Mouse (Mus musculus) MEL (cell line): ENCODE results near the gene Fosl2. TPM values are rescaled to one million over a fixed set of nuclear protein-coding genes. Genes with fewer than 3 reads are reported as not detected.

Experiments used
- DNase-seq: peaks from one replicate; pipeline ENCODE4 v3.0.0; 2011; ENCODE audit warnings: low read depth, low spot score
- H3K27ac ChIP-seq: 2 replicates; pipeline ENCODE4 v1.5.1; 2012; ENCODE audit warnings: low read depth, mild to moderate bottlenecking, control low read depth, low read length, moderate library complexity; ENCODE audit not compliant: control insufficient read depth
- H3K27me3 ChIP-seq, 2 experiments: fragments of 150-350 bp in 1 of 2; sonication (generic) in 1 of 2; 2 replicates each; pipeline ENCODE4 v1.6.1; 2012; ENCODE audit warnings: low read length in 2 of 2, mild to moderate bottlenecking in 2 of 2, improper control_type of control experiment in 1 of 2, moderate library complexity in 1 of 2; ENCODE audit not compliant: insufficient read depth in 2 of 2, control insufficient read depth in 1 of 2
- H3K36me3 ChIP-seq, 2 experiments: 2 replicates each; pipeline ENCODE4 v1.6.1; 2012 to 2014; ENCODE audit warnings: low read length in 2 of 2, improper control_type of control experiment in 1 of 2, inconsistent platforms in 1 of 2, mild to moderate bottlenecking in 1 of 2; ENCODE audit not compliant: insufficient read depth in 2 of 2, control insufficient read depth in 1 of 2
- H3K4me1 ChIP-seq, 2 experiments: fragments of 150-350 bp in 1 of 2; sonication (generic) in 1 of 2; 2 replicates each; pipeline ENCODE4 v1.6.1; 2012; ENCODE audit warnings: low read length in 2 of 2, improper control_type of control experiment in 1 of 2, mild to moderate bottlenecking in 1 of 2; ENCODE audit not compliant: insufficient read depth in 2 of 2, control insufficient read depth in 1 of 2
- H3K4me3 ChIP-seq, 2 experiments: fragments of 150-350 bp in 1 of 2; sonication (generic) in 1 of 2; 2 replicates each; pipeline ENCODE4 v1.5.1; 2012; ENCODE audit warnings: low read depth in 2 of 2, low read length in 2 of 2, mild to moderate bottlenecking in 2 of 2, moderate library complexity in 2 of 2, control low read depth in 1 of 2, improper control_type of control experiment in 1 of 2; ENCODE audit not compliant: control insufficient read depth in 1 of 2, insufficient read depth in 1 of 2
- H3K79me2 ChIP-seq: 2 replicates; pipeline ENCODE4 v1.6.1; 2012; ENCODE audit warnings: mild to moderate bottlenecking, low read length, moderate library complexity; ENCODE audit not compliant: control insufficient read depth, poor library complexity, insufficient read depth
- H3K9ac ChIP-seq: 2 replicates; pipeline ENCODE4 v1.6.1; 2012; ENCODE audit warnings: low read depth, mild to moderate bottlenecking, control low read depth, low read length, moderate library complexity; ENCODE audit not compliant: control insufficient read depth, poor library complexity, severe bottlenecking
- H3K9me3 ChIP-seq: fragments of 150-350 bp; sonication (generic); replicated peaks from 2 replicates; pipeline ENCODE4 v1.6.1; 2012; ENCODE audit warnings: mild to moderate bottlenecking, low read length, improper control_type of control experiment, moderate library complexity; ENCODE audit not compliant: insufficient read depth
- CTCF ChIP-seq, 3 experiments: IDR thresholded peaks in 2 of 3; conservative IDR thresholded peaks in 1 of 3; 2 replicates each; pipeline ENCODE4 v1.5.1; 2011 to 2012; ENCODE audit warnings: low read length in 3 of 3, low read depth in 2 of 3, mild to moderate bottlenecking in 2 of 3, improper control_type of control experiment in 1 of 3, inconsistent platforms in 1 of 3, mixed read lengths in 1 of 3, moderate library complexity in 1 of 3; ENCODE audit not compliant: control insufficient read depth in 1 of 3, insufficient read depth in 1 of 3, poor library complexity in 1 of 3, severe bottlenecking in 1 of 3
- E2F4 ChIP-seq: IDR thresholded peaks from 2 replicates; pipeline ENCODE4 v1.6.1; 2011; ENCODE audit warnings: low read depth, low read length, improper control_type of control experiment, borderline replicate concordance
- EP300 ChIP-seq, 2 experiments: IDR thresholded peaks; 2 replicates each; pipeline ENCODE4 v1.6.1; 2011; ENCODE audit warnings: improper control_type of control experiment in 2 of 2, low read length in 2 of 2, low read depth in 1 of 2, mild to moderate bottlenecking in 1 of 2
- ETS1 ChIP-seq: IDR thresholded peaks from 2 replicates; pipeline ENCODE4 v1.6.1; 2012; ENCODE audit warnings: low read depth, mild to moderate bottlenecking, inconsistent platforms, low read length, improper control_type of control experiment, moderate library complexity
- GATA1 ChIP-seq: IDR thresholded peaks from 2 replicates; pipeline ENCODE4 v1.6.1; 2011; ENCODE audit warnings: low read depth, low read length, improper control_type of control experiment
- HCFC1 ChIP-seq: IDR thresholded peaks from 2 replicates; pipeline ENCODE4 v1.6.1; 2012; ENCODE audit warnings: low read depth, mild to moderate bottlenecking, inconsistent platforms, low read length, improper control_type of control experiment, moderate library complexity
- MAFK ChIP-seq: IDR thresholded peaks from 2 replicates; pipeline ENCODE4 v1.6.1; 2011; ENCODE audit warnings: low read depth, mild to moderate bottlenecking, low read length, improper control_type of control experiment, borderline replicate concordance
- MAX ChIP-seq: IDR thresholded peaks from 2 replicates; pipeline ENCODE4 v1.6.1; 2011; ENCODE audit warnings: low read length, improper control_type of control experiment
- MYB ChIP-seq: IDR thresholded peaks from 2 replicates; pipeline ENCODE4 v1.6.1; 2011; ENCODE audit warnings: mild to moderate bottlenecking, low read depth, low read length, improper control_type of control experiment
- NRF1 ChIP-seq: IDR thresholded peaks from 2 replicates; pipeline ENCODE4 v1.6.1; 2014; ENCODE audit warnings: low read depth, mild to moderate bottlenecking, inconsistent platforms, low read length, improper control_type of control experiment, moderate library complexity; ENCODE audit not compliant: poor library complexity, insufficient read depth, severe bottlenecking
- POLR2A ChIP-seq, 2 experiments: IDR thresholded peaks; 2 replicates each; pipeline ENCODE4 v1.6.1; 2011 to 2012; ENCODE audit warnings: low read length in 2 of 2, mild to moderate bottlenecking in 2 of 2, control low read depth in 1 of 2, improper control_type of control experiment in 1 of 2, low read depth in 1 of 2, moderate library complexity in 1 of 2; ENCODE audit not compliant: control insufficient read depth in 1 of 2, insufficient read depth in 1 of 2, poor library complexity in 1 of 2
- POLR2AphosphoS2 ChIP-seq: IDR thresholded peaks from 2 replicates; pipeline ENCODE4 v1.6.1; 2011; ENCODE audit warnings: low read length, improper control_type of control experiment
- RCOR1 ChIP-seq: IDR thresholded peaks from 2 replicates; pipeline ENCODE4 v1.6.1; 2012; ENCODE audit warnings: low read depth, mild to moderate bottlenecking, inconsistent platforms, low read length, improper control_type of control experiment
- SMC3 ChIP-seq: IDR thresholded peaks from 2 replicates; pipeline ENCODE4 v1.6.1; 2011; ENCODE audit warnings: low read depth, low read length, improper control_type of control experiment
- TAL1 ChIP-seq: IDR thresholded peaks from 2 replicates; pipeline ENCODE4 v1.6.1; 2012; ENCODE audit warnings: mild to moderate bottlenecking, inconsistent platforms, low read length, moderate library complexity, mixed read lengths
- TBP ChIP-seq: IDR thresholded peaks from 2 replicates; pipeline ENCODE4 v1.8.0; 2011; ENCODE audit warnings: low read depth, low read length, improper control_type of control experiment
- UBTF ChIP-seq: IDR thresholded peaks from 2 replicates; pipeline ENCODE4 v1.6.1; 2012; ENCODE audit warnings: low read depth, mild to moderate bottlenecking, inconsistent platforms, low read length, improper control_type of control experiment, moderate library complexity, borderline replicate concordance; ENCODE audit not compliant: insufficient read depth
- USF1 ChIP-seq: IDR thresholded peaks from 2 replicates; pipeline ENCODE4 v1.6.1; 2014; ENCODE audit warnings: low read depth, mild to moderate bottlenecking, inconsistent platforms, low read length, improper control_type of control experiment, moderate library complexity
- USF2 ChIP-seq, 2 experiments: IDR thresholded peaks; 2 replicates each; pipeline ENCODE4 v1.6.1; 2011 to 2012; ENCODE audit warnings: improper control_type of control experiment in 2 of 2, low read length in 2 of 2, borderline replicate concordance in 1 of 2, inconsistent platforms in 1 of 2, low read depth in 1 of 2, mild to moderate bottlenecking in 1 of 2; ENCODE audit not compliant: insufficient read depth in 1 of 2
- ZMIZ1 ChIP-seq: IDR thresholded peaks from 2 replicates; pipeline ENCODE4 v1.6.1; 2012; ENCODE audit warnings: low read depth, mild to moderate bottlenecking, inconsistent platforms, low read length, improper control_type of control experiment, moderate library complexity
- ZNF384 ChIP-seq: IDR thresholded peaks from 2 replicates; pipeline ENCODE4 v1.6.1; 2012; ENCODE audit warnings: low read depth, mild to moderate bottlenecking, inconsistent platforms, low read length, improper control_type of control experiment
- polyA plus RNA-seq, 2 experiments: library from polyadenylated mRNA; stranded (reverse) in 1 of 2; unstranded in 1 of 2; fragments of >175 nt in 1 of 2; fragments of >200 nt in 1 of 2; gene quantifications; 2 replicates each; pipeline versions ENCODE4 v1.2.1 to v1.2.4; 2012; ENCODE audit warnings: low replicate concordance in 2 of 2, low read depth in 1 of 2; ENCODE audit not compliant: insufficient read length in 2 of 2, insufficient read depth in 1 of 2, missing spikeins in 1 of 2
- total RNA-seq: library from RNA; depleted of rRNA; stranded (reverse); fragments of 300-350 nt; gene quantifications from 2 replicates; pipeline ENCODE4 v1.2.3, GENCODE M21; 2012

Fosl2 gene
- total and polyA plus RNA-seq, 3 experiments: 3.3 to 22.1 (median 12.0) TPM

- peak; percentile 74; the same call in 1 of the 2 replicates for TF ChIP-seq MAX
- no peak for TF ChIP-seq TAL1
- TF ChIP-seq POLR2A (IDR thresholded peaks at IDR 0.05; ENCODE audit: control insufficient read depth in 1 of 2, insufficient read depth in 1 of 2, low read depth in 1 of 2, low read length in 2 of 2, poor library complexity in 1 of 2): peak; percentile 51 to 88
- 0 out of 4 replicates have a peak, but pooled peaks of 1 of the 2 experiments have one; percentile 16 for TF ChIP-seq EP300 (IDR thresholded peaks at IDR 0.05; ENCODE audit: low read depth in 1 of 2, low read length in 2 of 2)
- TF ChIP-seq USF1: 0 out of 2 replicates have a peak, but pooled peaks have one; percentile 33
- no peak for TF ChIP-seq GATA1
Observed at GRCm38 (mm10) chr5:32135336-32136206, at the start of gene Fosl2 (continued).

- H3K9me3 ChIP-seq: no peaks in the 10 kb centered on the region
- H3K9ac ChIP-seq: no peak overlapping the region
- H3K27me3 ChIP-seq: no peaks in the 10 kb centered on the region; a peak in 1 of 4 replicates
- no peak overlapping the region for H3K4me3 ChIP-seq
- no peaks in the 10 kb centered on the region for H3K4me1 ChIP-seq
- DNase-seq: no peak
- TF ChIP-seq CTCF (IDR thresholded peaks at IDR 0.05 in 2 of 3, conservative IDR thresholded peaks at IDR 0.05 in 1 of 3; ENCODE audit: control insufficient read depth in 1 of 3, insufficient read depth in 1 of 3, low read depth in 2 of 3, low read length in 3 of 3, poor library complexity in 1 of 3, severe bottlenecking in 1 of 3) (no peak), MAFK (no peak), TBP (no peak), POLR2AphosphoS2 (no peak), ZNF384 (no peak), MYB (no peak), USF2 (IDR thresholded peaks at IDR 0.05; ENCODE audit: borderline replicate concordance in 1 of 2, insufficient read depth in 1 of 2, low read depth in 1 of 2, low read length in 2 of 2) (no peak), SMC3 (no peak), HCFC1 (no peak), ETS1 (no peak), UBTF (no peak), MAX (no peak), E2F4 (no peak), EP300 (IDR thresholded peaks at IDR 0.05; ENCODE audit: low read depth in 1 of 2, low read length in 2 of 2) (no peak), RCOR1 (no peak), NRF1 (no peak), ZMIZ1 (no peak)
- no peaks in the 10 kb centered on the region for H3K79me2 ChIP-seq
- H3K36me3 ChIP-seq: no peaks in the 10 kb centered on the region
- no peak overlapping the region for H3K27ac ChIP-seq
Observed at GRCm38 (mm10) chr5:32085971-32086370, 49.6 kb upstream of the Fosl2 start.
